Mouse (Mus musculus) heart, adult 2 months (tissue): ENCODE measurements around the gene Caskin2.

ENCODE experiments used
- CTCF ChIP-seq: fragments of 200-600 bp; IDR thresholded peaks from 2 replicates; pipeline ENCODE4 v1.8.1; 2022; ENCODE audit warnings: antibody characterized with exemption, mild to moderate bottlenecking, moderate library complexity
- POLR2A ChIP-seq: fragments of 200-500 bp; IDR thresholded peaks from 2 replicates; pipeline ENCODE4 v1.6.1; 2011; ENCODE audit warnings: mild to moderate bottlenecking, low read depth, low read length, control low read depth; ENCODE audit not compliant: insufficient read depth

- TF ChIP-seq POLR2A = no peak
- TF ChIP-seq CTCF = no peak
Observed at GRCm38 (mm10) chr11:115831518-115831917, 18.1 kb upstream of the Caskin2 start.
